Mouse (Mus musculus): Measurements from ENCODE around the gene Arhgap15.

DNA sequence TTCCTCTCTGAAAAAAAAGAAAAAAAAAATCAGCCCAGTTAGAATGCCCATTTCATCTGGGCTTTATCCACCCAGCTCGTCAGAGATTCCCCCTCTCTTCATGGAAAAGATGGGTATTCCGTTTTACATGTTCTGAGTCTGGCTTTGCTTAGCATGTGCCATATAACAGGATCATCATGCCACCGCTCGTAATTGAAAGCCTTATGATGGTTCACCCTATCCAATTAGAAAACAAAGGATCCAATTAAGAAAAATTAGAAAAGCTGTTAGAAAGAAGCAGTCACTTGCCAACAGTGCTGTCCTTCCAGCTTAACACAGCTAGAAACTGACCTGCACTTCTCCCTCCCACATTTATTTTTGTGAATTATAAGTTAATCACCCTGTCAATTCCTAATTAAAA, 640.9 kb downstream of the Arhgap15 start:
- TF ChIP-seq MAFK (IDR thresholded peaks at IDR 0.05; ENCODE audit: insufficient replicate concordance, low read length) (no peak), CHD2 (IDR thresholded peaks at IDR 0.05; ENCODE audit: low read length) (no peak), CTCF (conservative IDR thresholded peaks at IDR 0.05 in 1 of 2, IDR thresholded peaks at IDR 0.05 in 1 of 2; ENCODE audit: low read depth in 2 of 2, low read length in 2 of 2) (no peak)

Measured in CH12.LX (cell line).